Mouse (Mus musculus): ENCODE measurements around the gene Tiam2. TPM values are rescaled to one million over a fixed set of nuclear protein-coding genes. Genes with fewer than 3 reads are reported as not detected.

The Tiam2 gene
- total and polyA plus RNA-seq, 3 experiments: 5.9 to 9.5 (median 9.4) TPM

GRCm38 (mm10) chr17:3547725-3548124 is 221.4 kb downstream of the Tiam2 start:
- dilution Hi-C loops (cut with MboI; ENCODE audit: extremely low pct_ligation_motif_present, extremely low pct_unique_long_range_greater_than_20kb, low sequenced_read_pairs): no loop called here

GRCm38 (mm10) chr17:3556251-3556650 is 229.9 kb downstream of the Tiam2 start:
- Histone ChIP-seq H3K9me3 (replicated peaks; ENCODE audit: low read length) (no peaks in the 10 kb centered on the region), H3K4me2 (ENCODE audit: insufficient read depth, low read depth, poor library complexity, severe bottlenecking) (peak overlapping the region; percentile 91), H3K4me1 (ENCODE audit: control insufficient read depth in 1 of 2, insufficient read depth in 2 of 2) (peaks cover 3 to 16% of the 10 kb centered on the region in 2 experiments; a peak in 2 of 4 replicates), H3K79me2 (replicated peaks; ENCODE audit: control insufficient read depth, extremely low read depth, insufficient read depth, poor library complexity, severe bottlenecking) (0 out of 2 replicates have a peak, but pooled peaks cover 2% of the 10 kb centered on the region), H3K4me3 (replicated peaks in 1 of 3; ENCODE audit: low read depth in 2 of 3, low read length in 2 of 3, poor library complexity in 1 of 3) (peak overlapping the region in 2 of 3 experiments; percentile 44 to 68), H3K36me3 (replicated peaks in 1 of 2; ENCODE audit: control insufficient read depth in 1 of 2, insufficient read depth in 1 of 2, low read length in 1 of 2) (peaks cover 7 to 30% of the 10 kb centered on the region in 2 experiments), H3K27me3 (replicated peaks) (no peaks in the 10 kb centered on the region), H3K9ac (ENCODE audit: insufficient read depth, low read depth) (peak overlapping the region; percentile 80), H3K27ac (ENCODE audit: insufficient read depth, low read depth) (no peak overlapping the region)
- in situ Hi-C loops (cut with MboI; ENCODE audit: low pct_ligation_motif_present, low pct_unique_long_range_greater_than_20kb, low sequenced_read_pairs): no loop called here
- no peak for DNase-seq (ENCODE audit: extremely low read depth)
- dilution Hi-C loops (cut with MboI; ENCODE audit: extremely low pct_ligation_motif_present, extremely low pct_unique_long_range_greater_than_20kb, low sequenced_read_pairs): no loop called here
- no peak for TF ChIP-seq MYC (IDR thresholded peaks at IDR 0.05; ENCODE audit: low read depth, low read length)
- TF ChIP-seq RCOR1 (conservative IDR thresholded peaks at IDR 0.05; ENCODE audit: low read depth, low read length): no peak
- no peak; the same call in 1 of the 2 replicates for TF ChIP-seq CHD2 (IDR thresholded peaks at IDR 0.05; ENCODE audit: low read length)
- no peak for TF ChIP-seq ETS1 (conservative IDR thresholded peaks at IDR 0.05; ENCODE audit: low read depth, low read length)
- no peak for TF ChIP-seq RAD21 (IDR thresholded peaks at IDR 0.05; ENCODE audit: low read depth, low read length)
- TF ChIP-seq UBTF (IDR thresholded peaks at IDR 0.05; ENCODE audit: low read depth, low read length): no peak
- no peak for TF ChIP-seq E2F4 (IDR thresholded peaks at IDR 0.05; ENCODE audit: insufficient replicate concordance, low read depth, low read length)
- no peak for TF ChIP-seq NELFE (IDR thresholded peaks at IDR 0.05; ENCODE audit: low read depth, low read length)
- no peak for TF ChIP-seq ZMIZ1 (IDR thresholded peaks at IDR 0.05; ENCODE audit: low read depth, low read length)
- TF ChIP-seq USF1 (IDR thresholded peaks at IDR 0.05; ENCODE audit: low read depth, low read length): no peak
- TF ChIP-seq MAZ (IDR thresholded peaks at IDR 0.05; ENCODE audit: low read depth, low read length): no peak

More at GRCm38 (mm10) chr17:3547725-3548124, 221.4 kb downstream of the Tiam2 start:
- DNase-seq (ENCODE audit: extremely low read depth): no peak
- Histone ChIP-seq H3K79me2 (replicated peaks; ENCODE audit: control insufficient read depth, extremely low read depth, insufficient read depth, poor library complexity, severe bottlenecking) (no peaks in the 10 kb centered on the region), H3K4me2 (ENCODE audit: insufficient read depth, low read depth, poor library complexity, severe bottlenecking) (no peak overlapping the region), H3K27me3 (replicated peaks) (no peaks in the 10 kb centered on the region), H3K36me3 (replicated peaks in 1 of 2; ENCODE audit: control insufficient read depth in 1 of 2, insufficient read depth in 1 of 2, low read length in 1 of 2) (peaks cover 13 to 52% of the 10 kb centered on the region in 2 experiments), H3K4me1 (ENCODE audit: control insufficient read depth in 1 of 2, insufficient read depth in 2 of 2) (no peaks in the 10 kb centered on the region), H3K9ac (ENCODE audit: insufficient read depth, low read depth) (no peak overlapping the region), H3K4me3 (replicated peaks in 1 of 3; ENCODE audit: low read depth in 2 of 3, low read length in 2 of 3, poor library complexity in 1 of 3) (no peak overlapping the region), H3K9me3 (replicated peaks; ENCODE audit: low read length) (no peaks in the 10 kb centered on the region), H3K27ac (ENCODE audit: insufficient read depth, low read depth) (no peak overlapping the region)
- in situ Hi-C loops (cut with MboI; ENCODE audit: low pct_ligation_motif_present, low pct_unique_long_range_greater_than_20kb, low sequenced_read_pairs): no loop called here
- no peak for TF ChIP-seq MEF2A (IDR thresholded peaks at IDR 0.05; ENCODE audit: borderline replicate concordance, low read depth, low read length)
- TF ChIP-seq JUND (conservative IDR thresholded peaks at IDR 0.05; ENCODE audit: low read depth, low read length): no peak
- TF ChIP-seq UBTF (IDR thresholded peaks at IDR 0.05; ENCODE audit: low read depth, low read length): no peak
